Mouse (Mus musculus) embryonic facial prominence, embryonic 10.5 days (tissue): ENCODE data around the gene Pigq. TPM values are rescaled to one million over a fixed set of nuclear protein-coding genes. Genes with fewer than 3 reads are reported as not detected.

ENCODE experiments used
- DNase-seq: peaks from one replicate; pipeline ENCODE4 v3.0.0-alpha.2; 2017; ENCODE audit warnings: low spot score
- H3K27ac ChIP-seq: fragments of 300-500 bp; sonication (generic); replicated peaks from 2 replicates; pipeline ENCODE4 v1.5.1; 2016; ENCODE audit warnings: mild to moderate bottlenecking
- H3K27me3 ChIP-seq: fragments of 300-500 bp; sonication (generic); replicated peaks from 2 replicates; pipeline ENCODE4 v1.6.1; 2016; ENCODE audit warnings: low read depth, mild to moderate bottlenecking; ENCODE audit not compliant: poor library complexity, severe bottlenecking
- H3K36me3 ChIP-seq: fragments of 300-500 bp; sonication (generic); replicated peaks from 2 replicates; pipeline ENCODE4 v1.6.1; 2016; ENCODE audit warnings: mild to moderate bottlenecking, moderate library complexity
- H3K4me1 ChIP-seq: fragments of 300-500 bp; sonication (generic); 2 replicates; pipeline ENCODE4 v1.6.1; 2016
- H3K4me3 ChIP-seq: fragments of 300-500 bp; sonication (generic); 2 replicates; pipeline ENCODE4 v1.5.1; 2016; ENCODE audit warnings: mild to moderate bottlenecking, moderate library complexity
- H3K9me3 ChIP-seq: fragments of 300-500 bp; sonication (generic); 2 replicates; pipeline ENCODE4 v1.6.1; 2016; ENCODE audit warnings: mild to moderate bottlenecking
- WGBS: fragments of 180-500 bp; shearing (Covaris S2); methylation state at CpG from one replicate; pipeline ENCODE4 v1.1.7; 2016; 5-methylcytosine and 5-hydroxymethylcytosine counted together
- polyA plus RNA-seq: library from polyadenylated mRNA; unstranded; fragments of >200 nt; fragmentation: Nextera tagmentation; extraction: Ambion mirVana; gene quantifications from 2 replicates; pipeline ENCODE4 v1.2.1, GENCODE M21; 2016

Gene Pigq
- 62.9 and 69.3 TPM in 2 replicates for polyA plus RNA-seq

DNA sequence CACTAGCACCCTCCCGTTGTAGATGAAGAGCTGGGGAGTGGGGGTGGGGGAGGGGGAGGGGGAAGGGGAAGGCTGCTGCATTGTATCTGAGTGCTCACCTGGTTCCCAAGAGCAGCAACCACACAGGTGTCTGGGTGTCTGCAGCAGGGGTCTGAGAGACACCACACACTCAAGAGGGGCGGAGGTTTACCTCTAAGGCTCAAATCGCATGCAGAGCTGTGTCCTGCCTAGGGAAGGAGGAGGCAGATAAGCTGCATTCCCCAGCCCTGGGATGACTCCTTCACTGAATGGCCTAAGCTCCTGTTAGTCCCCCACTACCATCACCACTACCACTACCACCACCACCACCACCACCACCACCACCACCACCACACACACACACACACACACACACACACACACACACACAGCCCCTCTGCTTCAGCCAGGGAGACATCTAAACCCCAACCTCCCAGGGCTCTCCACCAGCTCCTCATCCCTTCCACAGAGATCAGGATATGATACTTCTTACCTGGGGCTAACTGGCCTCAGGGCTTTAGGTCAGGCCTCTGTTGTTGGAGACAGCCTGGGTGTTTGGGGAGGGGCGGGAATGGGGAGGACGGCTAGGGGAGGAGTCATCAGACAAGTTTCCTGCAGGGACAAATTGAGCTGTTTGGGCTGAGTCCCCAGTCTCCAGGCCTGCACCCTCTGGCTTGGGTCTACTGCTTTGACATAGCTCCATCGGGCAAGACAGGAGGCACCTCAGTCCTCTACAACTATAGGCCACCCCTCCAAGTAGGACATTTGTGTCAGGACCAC lies at the start of gene Pigq, which contains the start of gene Nhlrc4:
Pigq (minus strand) TSS at position 571 of the 798 bp plus-strand sequence.
Nhlrc4 (minus strand) TSS at position 596 of the 798 bp plus-strand sequence.
- no peak for DNase-seq
- Histone ChIP-seq H3K27ac (peak within 1 kb of the TSS; percentile 51), H3K36me3 (no peaks in the 10 kb centered on the region), H3K27me3 (peaks cover 1% of the 10 kb centered on the region), H3K4me3 (0 out of 2 replicates have a peak within 1 kb of the TSS, but pooled peaks have one; percentile 5), H3K9me3 (no peaks in the 10 kb centered on the region), H3K4me1 (peaks cover 56% of the 10 kb centered on the region)
- WGBS, result 51% methylated on average over 6 of the region's 6 CpGs

DNA sequence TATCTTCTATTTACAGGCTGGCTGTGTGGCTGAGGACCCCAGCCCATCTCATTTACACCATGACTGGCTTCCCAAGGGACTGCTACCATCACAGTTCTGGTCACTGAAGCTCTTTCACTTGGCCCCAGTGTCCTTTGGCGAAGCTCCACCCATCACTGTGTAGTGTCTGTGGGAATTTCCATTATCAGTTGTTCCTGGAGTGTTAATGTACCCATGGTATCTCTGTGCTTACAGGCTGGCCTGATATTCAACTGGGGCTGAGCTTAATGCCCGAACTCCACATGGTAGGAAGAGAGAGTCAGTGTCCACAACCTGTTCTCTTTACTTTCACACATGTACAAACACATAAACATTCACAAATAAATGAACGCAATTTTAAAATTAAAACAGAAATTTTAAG lies 48.8 kb upstream of the Pigq start:
- no peak overlapping the region for H3K27ac ChIP-seq
- no peaks in the 10 kb centered on the region for H3K4me1 ChIP-seq
- no peaks in the 10 kb centered on the region for H3K27me3 ChIP-seq
- peaks cover 96% of the 10 kb centered on the region for H3K36me3 ChIP-seq
- 90% methylated on average over 3 of the region's 3 CpGs for WGBS
- no peak overlapping the region for H3K4me3 ChIP-seq
- no peak for DNase-seq
- H3K9me3 ChIP-seq, result no peaks in the 10 kb centered on the region; the same call in 1 of the 2 replicates

DNA sequence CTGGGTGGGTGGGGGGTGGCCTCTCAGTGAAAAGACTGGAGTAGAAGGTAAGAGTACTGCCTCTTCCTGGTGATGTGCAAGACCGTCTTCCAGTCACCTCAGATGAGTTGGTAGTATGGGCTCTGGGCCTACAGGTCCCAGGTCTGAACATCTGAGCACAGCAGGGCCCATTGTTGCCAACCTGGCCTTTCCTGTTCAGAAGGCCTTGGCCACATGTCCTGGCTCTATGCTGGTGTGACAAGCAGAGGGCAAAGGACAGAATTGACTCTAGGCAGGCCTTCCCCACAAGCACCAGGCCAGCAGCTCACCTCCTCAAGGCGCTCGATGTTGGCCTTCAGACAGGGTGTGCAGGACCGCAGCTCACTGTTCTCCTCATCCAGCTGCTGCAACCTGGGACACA lies 47.5 kb upstream of the Pigq start:
- H3K27ac ChIP-seq, result no peak overlapping the region
- H3K9me3 ChIP-seq, result no peaks in the 10 kb centered on the region; the same call in 1 of the 2 replicates
- H3K27me3 ChIP-seq, result no peaks in the 10 kb centered on the region
- no peak for DNase-seq
- no peaks in the 10 kb centered on the region for H3K4me1 ChIP-seq
- no peak overlapping the region for H3K4me3 ChIP-seq
- peaks cover 88% of the 10 kb centered on the region for H3K36me3 ChIP-seq
- 98% methylated on average over 4 of the region's 4 CpGs for WGBS

DNA sequence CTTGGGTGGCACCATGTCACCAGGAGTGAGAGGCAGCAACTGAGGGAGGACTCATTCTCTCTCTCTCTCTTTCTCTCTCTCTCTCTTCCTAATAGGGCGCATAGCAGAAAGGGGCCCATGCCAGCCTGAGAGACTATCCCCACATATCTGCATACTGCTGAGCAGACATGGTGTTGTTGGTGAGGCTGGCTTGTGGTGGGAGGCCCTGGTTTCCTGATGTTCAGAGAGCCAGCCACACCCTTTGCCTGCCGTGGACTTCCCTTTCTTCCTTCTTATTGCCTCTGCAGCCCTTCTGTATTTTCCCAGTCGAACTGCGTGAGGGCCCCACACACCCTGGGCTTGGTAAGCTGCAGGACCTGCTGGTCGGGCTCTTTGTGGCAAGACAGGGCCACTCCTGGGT lies 45.6 kb upstream of the Pigq start:
- Histone ChIP-seq H3K4me1 (0 out of 2 replicates have a peak, but pooled peaks cover 9% of the 10 kb centered on the region), H3K27me3 (no peaks in the 10 kb centered on the region), H3K36me3 (peaks cover 71% of the 10 kb centered on the region), H3K27ac (no peak overlapping the region), H3K4me3 (no peak overlapping the region), H3K9me3 (no peaks in the 10 kb centered on the region; the same call in 1 of the 2 replicates)
- no peak for DNase-seq
- WGBS, result 96% methylated on average over 5 of the region's 5 CpGs

DNA sequence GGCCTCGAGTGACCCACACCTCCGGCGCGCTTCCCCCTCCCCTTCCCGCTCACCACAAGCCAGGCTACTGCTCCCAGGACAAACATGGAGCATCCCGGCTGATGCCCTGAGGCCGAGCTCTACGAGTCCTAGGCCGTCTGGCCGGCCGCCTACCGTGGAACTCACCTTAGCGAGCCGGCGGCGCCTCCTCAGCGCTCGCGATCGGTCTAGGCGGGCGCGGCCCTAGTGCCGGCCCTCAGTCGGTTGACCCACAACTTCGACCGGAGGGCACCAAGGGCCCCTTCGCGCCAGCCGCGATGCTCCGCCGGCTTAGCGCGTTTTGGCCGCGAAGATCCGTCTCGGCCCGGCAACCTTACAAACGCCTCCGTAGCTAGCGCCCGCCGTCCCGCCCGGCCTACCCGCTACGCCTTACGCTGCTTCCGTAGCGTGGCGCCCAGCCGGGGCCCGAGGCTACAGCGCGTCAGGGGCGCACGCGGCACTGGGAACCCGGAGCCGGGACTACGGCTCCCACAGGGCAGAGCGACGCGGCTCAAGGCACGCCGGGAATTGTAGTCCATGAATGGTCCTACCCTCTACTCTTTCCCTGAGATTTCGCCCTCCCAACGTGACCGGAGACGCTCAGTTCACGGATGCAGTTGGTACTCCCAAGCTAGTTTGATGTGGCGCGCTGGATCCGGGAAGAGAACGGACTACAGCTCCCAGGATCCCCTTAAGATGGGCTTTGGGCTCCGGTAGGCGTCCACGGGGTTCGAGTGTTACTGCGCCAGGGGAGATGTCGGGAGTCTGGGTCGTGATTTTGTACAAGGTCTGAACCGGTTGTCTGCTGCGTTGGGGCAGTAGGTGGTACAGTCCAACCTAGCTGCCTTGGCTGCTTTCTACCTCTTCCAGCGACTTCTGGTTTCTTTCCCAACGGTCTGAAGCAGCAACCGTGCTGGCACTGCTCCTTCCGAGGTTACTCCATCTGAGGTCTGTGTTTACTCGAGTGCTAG lies 40.9 kb upstream of the Pigq start, which contains the start of gene Capn15:
Capn15 (minus strand) TSS at position 491 of the 989 bp plus-strand sequence.
- H3K36me3 ChIP-seq, result peaks cover 43% of the 10 kb centered on the region

DNA sequence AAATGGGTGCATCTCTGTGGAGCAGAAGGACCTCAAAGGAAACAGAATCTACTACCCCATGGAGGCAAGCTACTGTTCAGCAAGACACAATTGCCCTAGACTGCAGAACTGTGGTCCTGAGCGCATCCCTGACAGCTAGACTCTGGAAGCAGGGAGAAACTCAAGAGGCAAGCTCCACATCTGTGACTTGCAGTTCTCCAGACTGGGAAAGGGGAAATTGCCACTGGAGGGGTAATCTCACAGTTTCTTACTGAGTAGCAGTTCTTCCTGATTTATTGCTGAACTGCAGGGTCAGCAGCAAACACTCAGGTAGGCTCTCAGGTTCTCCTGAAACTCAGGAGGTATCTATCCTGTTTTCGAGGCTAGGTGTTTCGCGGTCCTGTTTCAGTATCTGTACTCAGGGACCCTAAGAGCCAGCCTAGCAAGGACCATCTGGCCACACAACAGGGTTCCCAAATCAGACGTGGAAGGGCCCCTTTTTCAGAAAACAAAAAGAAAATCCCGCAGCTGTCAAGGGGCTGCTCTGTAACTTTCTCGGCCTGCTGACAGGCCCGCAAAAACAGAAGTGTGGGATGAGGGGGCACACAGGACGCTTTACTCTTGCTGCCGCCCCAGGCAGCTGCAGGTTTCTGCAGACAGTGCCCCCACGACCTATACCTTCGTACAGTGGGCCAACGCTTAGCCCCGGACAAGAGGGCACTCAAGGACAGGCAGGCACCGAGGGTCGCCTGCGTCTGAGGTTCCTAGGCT lies 40.0 kb upstream of the Pigq start:
- Histone ChIP-seq H3K27me3 (no peaks in the 10 kb centered on the region), H3K36me3 (peaks cover 34% of the 10 kb centered on the region), H3K9me3 (no peaks in the 10 kb centered on the region), H3K4me1 (peaks cover 48% of the 10 kb centered on the region), H3K27ac (peak overlapping the region; percentile 90), H3K4me3 (peak overlapping the region; percentile 92)
- no peak for DNase-seq
- 14% methylated on average over 17 of the region's 17 CpGs for WGBS

More for the DNA sequence above, 40.9 kb upstream of the Pigq start, which contains the start of gene Capn15:
- no peaks in the 10 kb centered on the region for H3K9me3 ChIP-seq
- H3K27ac ChIP-seq, result peak within 1 kb of the TSS; percentile 90
- H3K4me3 ChIP-seq, result peak within 1 kb of the TSS; percentile 92
- H3K4me1 ChIP-seq, result peaks cover 39% of the 10 kb centered on the region
- DNase-seq, result peak; percentile 96
- H3K27me3 ChIP-seq, result no peaks in the 10 kb centered on the region
- under 1% methylated on average over 91 of the region's 91 CpGs for WGBS

DNA sequence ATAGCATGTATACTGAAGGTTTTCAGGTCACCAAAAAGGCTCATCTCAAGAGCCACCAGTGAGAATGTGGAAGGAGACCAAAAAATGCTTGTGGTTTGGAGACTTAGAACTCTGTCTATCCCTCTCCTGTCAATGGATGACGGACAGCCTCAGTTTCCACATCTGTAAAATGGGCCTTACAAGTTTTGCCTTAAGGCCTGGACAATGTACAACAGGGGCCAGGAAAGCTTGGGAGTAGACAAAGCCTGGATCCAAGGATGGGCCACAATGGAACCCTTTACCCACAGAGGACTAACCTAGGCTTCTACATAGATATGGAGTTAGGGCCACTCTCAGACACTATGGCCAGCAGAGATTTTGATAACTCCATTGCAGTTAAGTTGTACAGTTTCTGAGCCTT lies 39.3 kb upstream of the Pigq start:
- H3K4me3 ChIP-seq, result peak overlapping the region; percentile 92
- peaks cover 31% of the 10 kb centered on the region for H3K36me3 ChIP-seq
- no peak overlapping the region for H3K27ac ChIP-seq
- H3K9me3 ChIP-seq, result no peaks in the 10 kb centered on the region
- no peaks in the 10 kb centered on the region for H3K27me3 ChIP-seq
- WGBS, result 91% methylated on average over 1 of the region's 1 CpGs
- H3K4me1 ChIP-seq, result peaks cover 49% of the 10 kb centered on the region
- no peak for DNase-seq

DNA sequence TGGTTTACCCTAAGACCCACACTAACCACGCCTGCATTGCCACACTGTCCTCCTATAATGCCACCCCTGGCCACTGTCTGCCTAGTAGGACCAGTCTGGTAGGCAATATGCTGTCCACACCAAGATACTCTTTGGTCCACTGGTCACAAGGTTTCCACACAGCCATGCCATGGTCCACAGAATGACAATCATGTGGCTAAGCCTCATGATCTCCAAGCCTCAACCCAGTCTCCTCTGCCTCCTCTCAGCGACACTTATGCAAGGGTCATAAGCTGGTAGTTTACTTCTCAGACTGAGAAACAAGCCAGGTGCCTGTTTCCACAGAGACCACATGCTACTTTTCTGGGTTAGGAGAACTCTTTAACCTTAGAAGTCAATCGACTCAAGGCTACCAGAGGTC lies 38.2 kb upstream of the Pigq start:
- 91% methylated on average over 3 of the region's 3 CpGs for WGBS
- no peak for DNase-seq

DNA sequence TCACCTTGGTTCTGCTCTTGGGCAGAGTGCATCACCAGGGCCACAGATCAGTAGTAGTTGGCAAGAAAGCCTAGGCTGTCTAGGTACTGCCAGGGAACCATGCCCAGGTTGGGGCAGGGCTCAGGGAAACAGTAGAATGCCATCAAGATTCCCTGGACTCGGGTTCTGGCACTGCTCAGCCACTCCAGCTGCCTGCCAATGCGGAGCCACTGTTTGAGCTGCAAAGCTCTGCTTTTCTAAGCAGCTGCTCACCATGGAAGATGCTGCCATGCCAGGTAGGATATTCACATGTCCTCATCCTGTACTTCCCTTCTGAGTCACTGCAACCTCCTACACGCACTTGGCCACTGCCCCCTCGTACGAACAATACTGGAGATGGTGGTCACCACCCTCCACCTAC lies 36.1 kb upstream of the Pigq start:
- Histone ChIP-seq H3K27me3 (no peaks in the 10 kb centered on the region), H3K27ac (no peak overlapping the region), H3K4me1 (peaks cover 41% of the 10 kb centered on the region), H3K4me3 (no peak overlapping the region), H3K9me3 (no peaks in the 10 kb centered on the region), H3K36me3 (peaks cover 41% of the 10 kb centered on the region)
- WGBS, result 90% methylated on average over 5 of the region's 5 CpGs
- DNase-seq, result no peak

More for the DNA sequence above, 38.2 kb upstream of the Pigq start:
- peaks cover 49% of the 10 kb centered on the region for H3K4me1 ChIP-seq
- H3K9me3 ChIP-seq, result no peaks in the 10 kb centered on the region
- H3K27me3 ChIP-seq, result no peaks in the 10 kb centered on the region
- peaks cover 35% of the 10 kb centered on the region for H3K36me3 ChIP-seq
- H3K27ac ChIP-seq, result no peak overlapping the region
- no peak overlapping the region for H3K4me3 ChIP-seq

DNA sequence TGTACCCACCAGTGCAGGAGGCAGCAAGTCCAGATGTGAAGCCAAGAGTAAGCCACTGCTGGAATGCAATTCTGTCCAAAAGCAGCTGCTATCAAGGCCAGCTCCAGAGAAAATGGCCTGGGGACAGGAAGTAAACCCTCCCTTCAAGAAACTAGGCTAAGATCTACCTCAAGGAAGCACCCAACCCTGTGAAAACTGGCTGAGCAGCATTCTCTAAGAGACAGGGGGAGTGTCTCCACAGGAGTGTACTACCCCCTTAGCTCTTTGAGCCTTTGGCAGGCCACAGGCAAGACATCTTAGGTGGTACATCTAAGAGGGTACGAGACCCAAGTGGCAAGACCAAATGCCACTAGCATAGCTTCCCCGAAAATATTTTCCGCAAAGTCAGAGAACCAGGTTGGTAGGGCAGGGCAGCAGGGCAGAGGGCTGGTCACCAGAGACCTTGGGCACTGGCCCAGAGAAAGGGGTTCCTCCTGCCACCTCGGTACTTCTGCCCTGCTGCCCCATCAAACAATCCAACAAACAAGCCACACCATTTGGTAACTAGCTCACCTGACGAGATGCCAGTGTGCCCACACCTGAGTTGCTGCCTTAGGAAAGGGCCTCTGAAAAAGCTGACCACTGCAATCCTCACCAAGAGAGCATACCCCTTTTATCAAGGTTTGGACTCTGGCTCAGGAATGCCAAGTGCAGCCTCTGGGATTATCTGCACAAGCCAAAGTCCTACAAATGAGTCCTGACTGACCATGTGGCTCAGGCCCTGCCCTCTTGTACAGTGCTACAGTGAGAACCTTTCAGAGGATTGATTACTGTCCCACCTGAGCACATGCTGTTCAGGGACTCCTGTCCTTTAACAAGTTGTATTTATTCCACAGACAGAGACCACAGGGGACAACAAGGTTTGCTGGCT lies 35.3 kb upstream of the Pigq start:
- DNase-seq, result no peak
- WGBS, result 89% methylated on average over 5 of the region's 5 CpGs
- Histone ChIP-seq H3K27ac (no peak overlapping the region), H3K4me1 (peaks cover 39% of the 10 kb centered on the region), H3K9me3 (no peaks in the 10 kb centered on the region), H3K27me3 (no peaks in the 10 kb centered on the region), H3K4me3 (no peak overlapping the region), H3K36me3 (peaks cover 44% of the 10 kb centered on the region)
